Mouse (Mus musculus) kidney, adult 11 months (tissue): Measurements from ENCODE around the gene Paqr6.
A peak's percentile ranks its signal among the peaks of the same experiment; 100 is the strongest.
"Not testable (repeated sequence)": the region's sequence is repeated elsewhere in the genome, so short reads cannot be mapped to it uniquely, and the experiment has no call there.

Experiments used
- DNase-seq: peaks from one replicate; pipeline ENCODE4 v3.0.0; 2022

Gene Paqr6

GRCm38 (mm10) chr3:88366830-88367428, 2.5 kb downstream of the Paqr6 start:
- DNase-seq = not testable (repeated sequence)

- not testable (repeated sequence) for DNase-seq
These were observed 3.1 kb downstream of the Paqr6 start for GRCm38 (mm10) chr3:88367517-88367916.

GRCm38 (mm10) chr3:88368511-88368910, 4.1 kb downstream of the Paqr6 start:
- not testable (repeated sequence) for DNase-seq

GRCm38 (mm10) chr3:88372643-88373042, 8.3 kb downstream of the Paqr6 start, which contains the start of gene Bglap3:
Bglap3 (minus strand) TSS chr3:88372743.
- DNase-seq = not testable (repeated sequence)

- DNase-seq = not testable (repeated sequence)
These were observed 11.6 kb downstream of the Paqr6 start for GRCm38 (mm10) chr3:88375750-88376626.

- DNase-seq = not testable (repeated sequence)
These were observed 12.3 kb downstream of the Paqr6 start for GRCm38 (mm10) chr3:88376644-88377043.

- not testable (repeated sequence) for DNase-seq
These were observed 14.2 kb downstream of the Paqr6 start, which contains the start of gene Bglap2 for GRCm38 (mm10) chr3:88378599-88378998. Bglap2 (minus strand) TSS chr3:88378699.

GRCm38 (mm10) chr3:88381389-88382315, 17.3 kb downstream of the Paqr6 start:
- DNase-seq = not testable (repeated sequence)

- DNase-seq = not testable (repeated sequence)
These were observed 18.0 kb downstream of the Paqr6 start for GRCm38 (mm10) chr3:88382383-88382782.

GRCm38 (mm10) chr3:88384364-88384763, 20.0 kb downstream of the Paqr6 start, which contains the start of gene Bglap:
Bglap (minus strand) TSS chr3:88384464.
- no peak for DNase-seq

GRCm38 (mm10) chr3:88393776-88394375, 29.5 kb downstream of the Paqr6 start:
- DNase-seq = no peak

GRCm38 (mm10) chr3:88395288-88395687, 30.9 kb downstream of the Paqr6 start:
- no peak for DNase-seq

- DNase-seq = no peak
These were observed 31.4 kb downstream of the Paqr6 start for GRCm38 (mm10) chr3:88395742-88396141.

GRCm38 (mm10) chr3:88398666-88399065, 34.3 kb downstream of the Paqr6 start:
- no peak for DNase-seq

- no peak for DNase-seq
These were observed 39.3 kb downstream of the Paqr6 start for GRCm38 (mm10) chr3:88403522-88404230.

- DNase-seq = peak; percentile 58
These were observed 42.7 kb downstream of the Paqr6 start for GRCm38 (mm10) chr3:88407090-88407489.

- DNase-seq = no peak
These were observed 43.1 kb downstream of the Paqr6 start for GRCm38 (mm10) chr3:88407529-88407928.

GRCm38 (mm10) chr3:88408953-88409352, 44.6 kb downstream of the Paqr6 start:
- no peak for DNase-seq

- DNase-seq = peak; percentile 94
These were observed 45.6 kb downstream of the Paqr6 start, which contains the start of gene Pmf1 for GRCm38 (mm10) chr3:88409741-88410644. Pmf1 (minus strand) TSS chr3:88410331.

GRCm38 (mm10) chr3:88410645-88411031, 46.3 kb downstream of the Paqr6 start:
- DNase-seq = peak; percentile 36
